Mouse (Mus musculus) MEL (cell line): Measurements from ENCODE around the gene 2810459M11Rik.

Source experiments
- CTCF ChIP-seq, 3 experiments: IDR thresholded peaks in 2 of 3; conservative IDR thresholded peaks in 1 of 3; 2 replicates each; pipeline ENCODE4 v1.5.1; 2011 to 2012; ENCODE audit warnings: low read length in 3 of 3, low read depth in 2 of 3, mild to moderate bottlenecking in 2 of 3, improper control_type of control experiment in 1 of 3, inconsistent platforms in 1 of 3, mixed read lengths in 1 of 3, moderate library complexity in 1 of 3; ENCODE audit not compliant: control insufficient read depth in 1 of 3, insufficient read depth in 1 of 3, poor library complexity in 1 of 3, severe bottlenecking in 1 of 3
- MXI1 ChIP-seq: IDR thresholded peaks from 2 replicates; pipeline ENCODE4 v1.6.1; 2011; ENCODE audit warnings: mild to moderate bottlenecking, low read depth, low read length, improper control_type of control experiment
- NELFE ChIP-seq: IDR thresholded peaks from 2 replicates; pipeline ENCODE4 v1.6.1; 2011; ENCODE audit warnings: low read depth, low read length, improper control_type of control experiment
- POLR2A ChIP-seq, 2 experiments: IDR thresholded peaks; 2 replicates each; pipeline ENCODE4 v1.6.1; 2011 to 2012; ENCODE audit warnings: low read length in 2 of 2, mild to moderate bottlenecking in 2 of 2, control low read depth in 1 of 2, improper control_type of control experiment in 1 of 2, low read depth in 1 of 2, moderate library complexity in 1 of 2; ENCODE audit not compliant: control insufficient read depth in 1 of 2, insufficient read depth in 1 of 2, poor library complexity in 1 of 2
- UBTF ChIP-seq: IDR thresholded peaks from 2 replicates; pipeline ENCODE4 v1.6.1; 2012; ENCODE audit warnings: low read depth, mild to moderate bottlenecking, inconsistent platforms, low read length, improper control_type of control experiment, moderate library complexity, borderline replicate concordance; ENCODE audit not compliant: insufficient read depth

GRCm38 (mm10) chr1:86056284-86056683 lies 10.6 kb downstream of the 2810459M11Rik start:
- TF ChIP-seq UBTF (no peak), MXI1 (no peak), NELFE (no peak), CTCF (IDR thresholded peaks at IDR 0.05 in 2 of 3, conservative IDR thresholded peaks at IDR 0.05 in 1 of 3; ENCODE audit: control insufficient read depth in 1 of 3, insufficient read depth in 1 of 3, low read depth in 2 of 3, low read length in 3 of 3, poor library complexity in 1 of 3, severe bottlenecking in 1 of 3) (no peak), POLR2A (IDR thresholded peaks at IDR 0.05; ENCODE audit: control insufficient read depth in 1 of 2, insufficient read depth in 1 of 2, low read depth in 1 of 2, low read length in 2 of 2, poor library complexity in 1 of 2) (no peak)
